Mouse (Mus musculus) telencephalon, adult 2 months (tissue): ENCODE data around the gene Vgll4.

Experiments
- DNase-seq: peaks from one replicate; pipeline ENCODE4 v3.0.0-alpha.2; 2011; ENCODE audit warnings: low read depth, low spot score

The Vgll4 gene

GRCm38 (mm10) chr6:114873808-114874137 is 96.0 kb downstream of the Vgll4 start:
- no peak for DNase-seq

DNA sequence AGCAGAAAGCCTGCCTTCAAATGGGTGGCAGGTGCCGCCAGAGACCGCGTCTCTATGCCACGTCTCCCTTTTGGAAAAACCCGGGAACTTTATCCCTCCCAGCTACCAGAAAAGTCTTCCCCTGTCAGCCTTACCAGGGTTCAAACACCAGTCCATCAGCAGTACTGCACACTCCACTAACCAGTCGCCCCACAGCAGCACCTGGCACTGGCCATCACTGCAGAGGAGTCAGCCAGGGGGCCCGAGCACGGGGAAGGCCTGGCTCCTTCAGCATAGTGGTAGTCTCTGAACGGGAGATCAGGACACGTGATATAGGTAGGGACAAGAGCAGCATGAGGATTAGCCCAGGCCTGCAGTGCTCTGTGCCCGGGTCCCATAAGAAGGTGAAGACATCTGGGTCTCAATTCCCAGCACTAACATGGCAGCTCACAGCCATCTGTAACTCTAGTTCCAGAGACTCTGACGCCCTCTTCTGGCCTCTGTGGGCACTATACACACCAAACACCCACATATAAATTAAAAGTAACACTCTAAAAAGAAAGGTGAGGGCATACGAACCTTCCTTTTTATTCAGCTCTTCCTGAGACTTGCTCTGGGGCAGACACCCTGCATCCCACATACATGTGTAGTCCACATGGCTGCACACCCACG is 98.7 kb downstream of the Vgll4 start:
- no peak for DNase-seq

- no peak for DNase-seq
Observed at GRCm38 (mm10) chr6:114869501-114870076, 100.2 kb downstream of the Vgll4 start.

DNA sequence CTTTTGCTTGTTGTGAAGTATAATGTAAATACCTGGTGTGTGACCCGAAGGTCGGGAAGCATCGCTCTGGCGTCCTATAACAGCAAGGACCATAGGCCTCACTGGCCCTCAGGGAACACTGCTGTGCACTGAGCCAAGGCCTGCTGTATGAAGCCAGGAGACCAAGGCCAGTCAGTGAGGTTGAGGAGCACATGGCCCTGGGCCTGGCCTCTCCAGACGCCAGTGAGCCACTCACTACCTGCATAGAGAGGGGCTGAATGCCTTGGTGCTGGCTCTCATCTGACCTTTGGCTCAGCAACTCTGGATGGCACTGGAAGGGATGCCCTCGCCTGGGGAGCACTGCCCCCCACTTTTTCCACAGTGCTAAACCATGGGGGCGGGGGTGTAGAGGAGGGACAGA is 101.1 kb downstream of the Vgll4 start:
- DNase-seq, result no peak

- DNase-seq, result no peak
Observed at GRCm38 (mm10) chr6:114866619-114867018, 103.2 kb downstream of the Vgll4 start.

DNA sequence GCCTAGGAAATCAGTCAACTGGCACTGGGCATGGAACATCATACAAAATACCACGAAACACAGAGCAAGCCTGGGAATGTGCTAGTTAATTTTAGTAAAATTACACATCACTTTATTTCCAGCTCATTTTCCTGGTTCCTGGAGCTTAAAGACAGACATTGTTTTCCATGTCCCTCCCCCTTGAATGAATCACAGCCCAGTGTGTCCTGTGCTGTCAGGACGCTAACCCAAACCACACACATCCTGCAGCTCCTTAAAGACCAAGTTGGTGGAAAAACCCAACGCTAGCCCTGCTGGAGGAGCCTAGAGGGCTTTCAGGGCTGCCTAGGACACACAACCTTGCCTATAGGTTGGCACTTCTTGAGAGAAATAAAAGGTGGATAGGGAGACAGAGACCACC is 103.7 kb downstream of the Vgll4 start:
- no peak for DNase-seq

- no peak for DNase-seq
Observed at GRCm38 (mm10) chr6:114864421-114864820, 105.4 kb downstream of the Vgll4 start.

DNA sequence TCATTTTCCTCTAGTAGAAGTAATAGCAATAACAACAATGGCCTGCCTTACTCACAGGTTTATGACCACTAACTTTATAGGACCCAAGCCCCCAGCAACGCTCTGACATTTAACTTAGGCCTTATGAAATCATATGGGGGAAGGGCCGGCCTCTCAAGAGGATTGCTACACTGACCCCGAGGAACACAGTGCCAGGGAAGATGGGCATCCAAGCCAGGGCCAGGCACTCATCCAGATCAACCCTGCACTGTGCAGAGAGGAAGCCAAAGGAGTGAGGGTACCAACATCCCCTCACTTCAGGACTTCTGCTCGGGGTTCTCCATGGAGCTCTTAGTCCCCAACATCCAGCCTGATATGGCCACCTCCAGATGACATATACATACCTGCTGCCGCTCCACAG is 106.3 kb downstream of the Vgll4 start:
- no peak for DNase-seq

DNA sequence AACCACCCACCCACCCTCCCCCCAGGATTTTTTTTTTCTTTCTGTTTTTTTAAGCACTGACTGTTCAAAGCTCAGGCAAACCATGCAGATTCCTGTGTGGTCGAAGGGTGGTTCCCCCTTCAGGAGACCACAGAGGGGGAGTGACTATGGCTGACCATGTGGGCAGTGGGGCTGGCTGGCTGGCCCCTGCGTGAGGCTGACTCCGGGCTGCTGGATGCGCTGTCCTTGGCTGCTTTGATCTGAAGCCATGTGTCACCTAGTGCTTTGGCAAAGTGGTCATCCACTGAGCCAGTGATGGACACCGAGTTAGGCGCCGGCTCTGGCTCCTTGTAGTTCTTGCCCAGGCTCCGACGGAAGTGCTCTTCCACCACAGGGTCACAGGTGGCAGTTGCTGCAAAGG is 107.7 kb downstream of the Vgll4 start:
- DNase-seq, result no peak

DNA sequence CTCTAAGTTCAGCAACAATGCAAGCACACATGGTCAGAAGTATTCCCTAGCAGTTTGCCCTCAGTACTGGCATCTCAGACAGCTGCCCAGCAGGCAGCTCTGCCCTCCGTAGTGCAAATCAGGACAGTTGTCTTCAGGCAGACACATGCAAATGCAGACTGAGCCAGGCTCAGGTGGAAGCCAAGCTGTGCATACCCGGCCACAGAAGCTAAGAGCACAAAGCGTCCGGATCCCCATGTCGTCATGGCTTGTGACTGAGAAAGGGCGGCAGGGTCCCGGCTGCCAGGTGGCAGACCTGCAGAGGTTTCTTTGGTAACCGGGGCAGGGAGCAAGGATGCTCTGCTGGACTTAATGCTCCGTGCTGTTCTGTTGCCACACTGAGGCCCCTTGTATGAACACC is 108.2 kb downstream of the Vgll4 start:
- DNase-seq, result no peak

DNA sequence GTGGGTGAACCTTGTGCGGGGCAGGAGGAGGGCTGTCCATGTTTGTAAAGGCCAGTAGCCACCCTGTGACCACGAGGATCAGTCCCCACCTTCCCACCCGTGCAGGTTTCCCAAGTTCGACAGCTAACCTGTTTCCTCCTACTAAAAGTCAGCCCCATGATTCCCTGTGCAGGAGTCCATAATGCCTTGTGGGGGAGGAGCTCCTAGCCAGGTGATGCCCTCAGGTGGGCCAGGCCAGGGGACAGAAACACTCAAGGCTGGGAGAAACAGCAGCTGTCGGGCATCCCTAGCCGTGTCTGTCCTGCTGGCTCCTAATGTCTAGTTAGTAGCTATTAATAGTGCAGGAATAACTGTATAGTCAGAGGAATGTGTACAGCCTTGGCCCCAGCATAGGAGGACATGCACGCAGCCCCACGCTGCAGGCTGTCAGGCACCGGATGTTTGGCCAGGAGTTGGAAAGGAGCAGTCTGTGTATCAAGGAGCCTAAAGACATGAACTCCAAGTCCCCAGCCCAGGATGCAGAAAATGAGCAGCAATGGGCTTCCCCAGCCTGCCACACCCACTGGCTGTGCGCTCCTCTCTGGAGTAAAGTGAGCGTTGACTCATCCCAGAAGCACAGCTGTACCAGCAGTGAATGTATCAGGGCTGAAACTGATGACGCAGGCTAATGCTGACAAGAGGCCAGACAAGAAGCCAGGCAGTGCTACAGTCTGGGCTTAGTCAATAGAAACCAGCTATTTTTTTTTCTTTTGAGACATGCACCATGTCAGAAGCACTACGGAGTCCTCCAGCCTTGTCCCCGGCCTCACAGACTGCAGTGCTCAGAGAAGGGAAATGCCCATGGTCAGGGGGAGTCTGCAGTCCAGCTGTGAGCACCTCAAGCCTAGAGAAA is 108.9 kb downstream of the Vgll4 start:
- peak; percentile 75 for DNase-seq

DNA sequence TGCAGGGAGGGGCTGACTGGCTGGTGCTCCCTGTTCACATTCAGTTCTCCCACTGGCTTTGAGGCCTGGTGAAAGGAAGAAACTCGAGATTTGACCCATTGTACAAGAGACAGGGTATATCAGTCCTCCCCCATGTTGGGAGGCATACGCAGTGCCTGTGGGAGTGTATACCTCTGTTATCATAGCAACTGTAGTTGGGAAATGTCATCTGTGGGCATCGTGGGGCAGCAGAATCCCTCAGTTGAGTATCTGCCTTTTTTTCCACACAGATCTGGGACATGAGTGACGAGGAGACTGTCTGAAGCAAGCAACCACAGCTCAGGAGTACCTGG is 111.1 kb downstream of the Vgll4 start:
- DNase-seq, result no peak

- DNase-seq, result no peak
Observed at GRCm38 (mm10) chr6:114857996-114858721, 111.6 kb downstream of the Vgll4 start.

- DNase-seq, result no peak
Observed at GRCm38 (mm10) chr6:114856501-114856900, 113.3 kb downstream of the Vgll4 start.

DNA sequence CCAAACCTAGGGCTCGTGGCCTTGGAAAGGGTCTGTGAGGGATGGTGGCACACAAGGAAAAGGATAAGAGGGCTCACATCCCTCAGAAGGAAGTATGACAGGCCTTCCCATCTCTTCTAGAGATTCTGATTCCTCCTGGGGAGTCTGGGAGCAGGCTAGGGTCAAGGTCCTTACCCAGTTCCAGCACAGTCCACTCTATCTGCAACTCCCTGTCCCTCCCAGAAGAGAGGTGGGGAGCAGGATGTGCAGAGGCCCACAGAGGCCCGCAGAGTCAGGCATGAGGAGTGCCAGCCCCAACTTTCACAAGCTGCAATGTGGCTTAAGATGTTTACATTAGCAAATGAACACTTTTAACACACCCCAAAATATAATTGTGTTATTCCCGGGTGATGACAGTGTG is 114.2 kb downstream of the Vgll4 start:
- DNase-seq, result no peak

DNA sequence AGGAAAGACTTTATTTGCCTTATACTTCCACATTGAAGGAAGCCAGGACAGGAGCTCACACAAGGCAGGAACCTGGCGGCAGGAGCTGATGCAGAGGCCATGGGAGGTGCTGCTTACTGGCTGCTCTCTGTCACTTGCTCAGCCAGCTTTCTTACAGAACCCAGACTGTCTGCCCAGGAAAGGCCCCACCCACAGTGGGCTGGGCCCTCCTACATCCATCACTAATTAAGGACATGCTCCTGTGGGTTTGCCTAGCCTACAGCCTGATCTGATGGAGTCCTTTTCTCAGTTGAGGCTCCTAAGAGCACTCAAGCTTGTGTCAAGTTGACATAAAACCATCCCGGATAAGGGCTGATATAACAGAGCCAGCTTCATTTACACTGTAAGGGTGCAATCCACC is 115.4 kb downstream of the Vgll4 start:
- no peak for DNase-seq

DNA sequence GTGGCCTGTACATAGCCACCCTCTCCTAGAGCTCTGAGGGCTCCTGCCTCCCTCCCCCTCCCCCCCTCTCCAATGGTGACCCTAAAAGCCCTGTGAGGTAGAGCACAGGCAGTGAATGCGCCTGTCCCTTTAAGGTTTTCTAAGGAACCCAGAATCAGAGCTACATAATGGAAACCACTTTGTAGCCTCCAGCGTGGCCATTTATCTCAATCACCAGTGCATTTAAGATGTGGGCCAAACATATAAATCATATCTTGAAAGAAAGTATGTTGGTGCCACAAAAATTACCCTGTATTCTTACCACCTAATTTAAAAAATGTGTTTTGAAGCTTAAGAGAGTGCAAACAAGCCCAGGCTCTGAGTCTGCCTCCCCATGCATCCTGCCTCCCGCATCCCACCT is 117.1 kb downstream of the Vgll4 start:
- DNase-seq, result no peak

DNA sequence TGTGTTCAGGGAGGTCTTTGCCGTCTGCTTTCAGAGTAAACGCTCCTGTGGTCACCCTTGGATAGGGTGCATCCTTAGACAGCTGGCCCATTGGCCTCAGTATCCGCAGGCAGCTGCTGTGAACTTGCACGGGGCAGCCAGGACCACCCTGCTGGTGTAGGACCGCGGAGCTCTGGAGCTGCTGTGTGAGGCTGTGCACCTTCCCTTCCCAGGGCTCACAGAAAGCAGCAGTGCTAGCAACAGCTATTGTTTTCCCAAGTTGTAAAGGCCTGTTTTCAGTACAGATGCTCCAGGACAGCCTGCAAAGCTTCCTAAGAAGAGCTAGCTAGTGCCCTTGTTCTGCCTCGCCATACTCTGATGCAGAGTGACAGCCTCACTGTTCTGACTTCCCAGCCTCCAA is 118.1 kb downstream of the Vgll4 start:
- no peak for DNase-seq

GRCm38 (mm10) chr6:114849787-114850186 is 120.0 kb downstream of the Vgll4 start:
- DNase-seq, result no peak

DNA sequence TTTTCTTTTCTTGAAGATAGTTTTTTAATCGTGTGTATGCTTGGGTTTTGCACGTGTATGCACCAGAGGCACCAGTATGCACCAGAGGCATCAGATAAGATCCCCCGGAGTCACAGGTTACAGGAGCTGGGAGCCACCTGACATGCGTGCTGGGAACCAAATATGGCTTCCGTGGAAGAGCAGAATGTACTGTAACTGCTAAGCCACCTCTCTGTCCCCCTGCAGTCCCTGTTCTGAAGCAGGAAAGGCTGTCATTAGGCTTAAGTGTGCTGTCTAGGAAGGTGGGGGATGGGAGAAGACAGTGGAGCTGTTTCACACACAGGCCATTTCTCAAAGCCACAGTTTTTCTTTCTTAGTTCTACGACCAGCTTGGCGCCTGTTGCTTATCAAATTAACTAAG is 121.0 kb downstream of the Vgll4 start:
- DNase-seq, result no peak

DNA sequence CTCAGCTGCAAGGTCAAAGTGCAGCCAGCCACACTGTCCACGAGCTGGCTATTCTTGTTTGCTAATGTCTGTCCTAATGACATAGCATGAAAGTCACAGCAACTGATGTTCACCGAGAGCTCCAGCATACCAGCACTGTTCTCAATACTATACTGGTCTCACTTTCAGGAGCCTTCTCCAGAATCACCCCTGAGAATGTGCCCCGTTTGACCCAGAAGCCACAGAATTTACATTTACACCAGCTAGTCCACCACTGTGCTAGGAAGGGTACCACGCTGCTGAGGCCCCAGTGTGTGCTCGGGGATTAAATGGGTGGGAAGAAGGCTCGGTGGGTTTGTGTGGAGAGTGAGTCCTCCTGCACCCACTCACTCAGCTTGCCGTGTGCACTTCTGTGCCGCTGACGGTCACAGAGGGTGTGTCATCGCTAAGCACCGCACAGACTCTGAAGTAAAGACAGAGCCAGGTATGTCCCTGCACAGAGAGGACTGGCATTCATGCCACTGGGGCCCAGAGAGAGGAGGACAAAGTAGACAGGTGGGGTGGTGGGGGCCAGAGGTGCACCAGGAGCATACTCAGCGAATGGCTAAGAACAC is 122.1 kb downstream of the Vgll4 start:
- DNase-seq, result no peak

DNA sequence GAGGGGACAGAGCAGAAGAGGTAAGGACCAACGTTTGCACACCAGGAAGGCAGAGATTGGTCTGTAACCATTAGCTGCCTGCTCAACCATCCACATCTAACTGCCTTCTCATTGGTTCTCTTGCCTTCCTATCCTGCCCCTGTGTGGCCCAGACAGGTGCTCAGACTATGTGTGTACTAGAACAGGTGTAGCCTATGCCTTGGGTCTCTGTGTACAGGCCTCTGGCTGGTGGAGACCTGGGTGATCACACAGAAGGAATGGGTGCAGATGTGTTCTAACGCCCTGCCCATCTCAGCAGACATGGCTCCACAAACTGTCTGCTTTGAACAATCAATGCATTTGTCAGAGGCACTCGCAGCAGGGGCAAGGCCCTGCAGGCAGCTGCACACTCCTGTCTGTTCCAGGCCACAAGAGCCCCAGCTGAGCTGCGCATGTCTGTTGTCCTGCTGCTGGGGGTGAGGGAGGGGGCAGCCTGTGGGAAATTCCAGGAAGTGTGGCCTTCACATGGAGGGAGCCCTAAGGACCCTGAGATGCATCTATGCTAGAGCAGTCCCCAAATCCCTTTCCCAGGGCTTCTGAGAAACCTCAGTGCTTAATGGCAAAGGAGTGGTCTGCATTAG is 123.5 kb downstream of the Vgll4 start:
- DNase-seq, result no peak
